Mouse (Mus musculus) layer of hippocampus, adult 11-12 months (tissue): ENCODE results near the gene Cers3.
A peak's percentile ranks its signal among the peaks of the same experiment; 100 is the strongest.

ENCODE experiments used
- DNase-seq: peaks from one replicate; pipeline ENCODE4 v3.0.0; 2022; ENCODE audit warnings: low spot score

Cers3 gene

GRCm38 (mm10) chr7:66840008-66840719, 96.9 kb downstream of the Cers3 start:
- peak; percentile 53 for DNase-seq

- peak; percentile 56 for DNase-seq
Measured at GRCm38 (mm10) chr7:66841165-66841564, 97.9 kb downstream of the Cers3 start.

GRCm38 (mm10) chr7:66842021-66842420, 98.7 kb downstream of the Cers3 start:
- peak; percentile 88 for DNase-seq

- DNase-seq: no peak
Measured at GRCm38 (mm10) chr7:66843846-66844245, 100.5 kb downstream of the Cers3 start.

GRCm38 (mm10) chr7:66846582-66846981, 103.3 kb downstream of the Cers3 start:
- DNase-seq: no peak

- no peak for DNase-seq
Measured at GRCm38 (mm10) chr7:66847299-66847698, 104.0 kb downstream of the Cers3 start.

GRCm38 (mm10) chr7:66849316-66849715, 106.0 kb downstream of the Cers3 start:
- DNase-seq: no peak

- DNase-seq: no peak
Measured at GRCm38 (mm10) chr7:66852164-66852563, 108.9 kb downstream of the Cers3 start.

- DNase-seq: no peak
Measured at GRCm38 (mm10) chr7:66857610-66858009, 114.3 kb downstream of the Cers3 start.

- DNase-seq: no peak
Measured at GRCm38 (mm10) chr7:66858247-66859075, 115.2 kb downstream of the Cers3 start.

GRCm38 (mm10) chr7:66859220-66859619, 115.9 kb downstream of the Cers3 start:
- DNase-seq: no peak

GRCm38 (mm10) chr7:66866944-66867718, 123.8 kb downstream of the Cers3 start:
- peak; percentile 41 for DNase-seq

GRCm38 (mm10) chr7:66867719-66868501, 124.6 kb downstream of the Cers3 start:
- peak; percentile 63 for DNase-seq

GRCm38 (mm10) chr7:66871520-66871919, 128.2 kb downstream of the Cers3 start:
- no peak for DNase-seq

- DNase-seq: no peak
Measured at GRCm38 (mm10) chr7:66871940-66872511, 128.7 kb downstream of the Cers3 start.

- DNase-seq: no peak
Measured at GRCm38 (mm10) chr7:66873235-66873634, 129.9 kb downstream of the Cers3 start.
